Mouse (Mus musculus) gastrocnemius, adult 2 months (tissue): ENCODE results near the gene Mettl8. TPM values are rescaled to one million over a fixed set of nuclear protein-coding genes. Genes with fewer than 3 reads are reported as not detected.

Experiments used
- DNase-seq: peaks from one replicate; pipeline ENCODE4 v3.0.0; 2022
- H3K27ac ChIP-seq: fragments of 200-600 bp; 2 replicates; pipeline ENCODE4 v1.8.1; 2022; ENCODE audit warnings: mild to moderate bottlenecking
- H3K4me3 ChIP-seq: fragments of 200-600 bp; 2 replicates; pipeline ENCODE4 v1.8.1; 2022; ENCODE audit warnings: mild to moderate bottlenecking, moderate library complexity
- CTCF ChIP-seq: fragments of 200-600 bp; IDR thresholded peaks from 2 replicates; pipeline ENCODE4 v1.8.1; 2022; ENCODE audit warnings: antibody characterized with exemption, mild to moderate bottlenecking, moderate library complexity
- intact Hi-C: fragments of 180-260 bp; cut with DNase I; formaldehyde crosslinking; loops from one replicate; pipeline ENCODE4 v1.15.1; 2025
- total RNA-seq, 2 experiments: library from RNA; stranded (reverse); gene quantifications; 2 replicates each; pipeline ENCODE4 v1.2.3; 2021

Mettl8 gene
- total RNA-seq, 2 experiments from 2014 or later: 5.0 to 6.4 TPM

DNA sequence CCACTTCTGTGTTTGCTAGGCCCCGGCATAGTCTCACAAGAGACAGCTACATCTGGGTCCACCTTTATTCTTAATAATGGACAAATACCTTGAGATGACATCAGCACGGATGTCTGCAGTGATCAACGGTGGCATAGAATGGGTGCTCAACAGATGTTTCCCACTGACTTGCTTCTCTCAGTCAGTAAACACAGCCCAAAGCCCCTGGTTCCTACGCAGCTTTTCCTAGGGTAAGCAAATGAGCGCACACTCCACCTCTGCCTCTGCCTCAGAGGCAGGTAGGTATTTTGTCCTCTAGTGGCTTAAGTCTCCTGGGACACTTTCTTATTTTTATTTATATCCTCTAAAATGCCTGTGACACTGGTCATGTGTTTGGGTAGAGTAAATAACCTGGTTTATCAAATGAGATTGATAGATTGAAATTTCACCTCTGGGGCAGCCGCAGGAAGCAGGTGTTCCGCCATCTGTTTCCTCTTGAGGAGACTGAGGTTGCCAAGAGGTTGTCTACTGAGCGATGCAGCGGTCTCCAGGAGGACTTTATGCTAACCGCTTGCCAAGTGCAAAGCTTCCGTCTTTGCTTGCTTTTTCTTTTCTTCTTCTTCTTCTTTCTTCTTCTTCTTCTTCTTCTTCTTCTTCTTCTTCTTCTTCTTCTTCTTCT lies 124.6 kb downstream of the Mettl8 start:
- intact Hi-C loops: no loop called here
- no peak overlapping the region for H3K27ac ChIP-seq
- no peak for TF ChIP-seq CTCF
- H3K4me3 ChIP-seq: no peak overlapping the region
- DNase-seq: no peak

- no peak for TF ChIP-seq CTCF
- intact Hi-C loops: no loop called here
- no peak for DNase-seq
- H3K4me3 ChIP-seq: no peak overlapping the region
- no peak overlapping the region for H3K27ac ChIP-seq
Measured at GRCm38 (mm10) chr2:70929714-70930113, 125.7 kb downstream of the Mettl8 start.

- no peak overlapping the region for H3K4me3 ChIP-seq
- intact Hi-C loops: no loop called here
- no peak overlapping the region for H3K27ac ChIP-seq
- no peak for DNase-seq
- no peak for TF ChIP-seq CTCF
Measured at GRCm38 (mm10) chr2:70924049-70924448, 131.3 kb downstream of the Mettl8 start.

- Histone ChIP-seq H3K4me3 (peak overlapping the region; percentile 38), H3K27ac (no peak overlapping the region)
- no peak for DNase-seq
- intact Hi-C loops: no loop called here
- TF ChIP-seq CTCF: no peak
Measured at GRCm38 (mm10) chr2:70922814-70923213, 132.6 kb downstream of the Mettl8 start.

DNA sequence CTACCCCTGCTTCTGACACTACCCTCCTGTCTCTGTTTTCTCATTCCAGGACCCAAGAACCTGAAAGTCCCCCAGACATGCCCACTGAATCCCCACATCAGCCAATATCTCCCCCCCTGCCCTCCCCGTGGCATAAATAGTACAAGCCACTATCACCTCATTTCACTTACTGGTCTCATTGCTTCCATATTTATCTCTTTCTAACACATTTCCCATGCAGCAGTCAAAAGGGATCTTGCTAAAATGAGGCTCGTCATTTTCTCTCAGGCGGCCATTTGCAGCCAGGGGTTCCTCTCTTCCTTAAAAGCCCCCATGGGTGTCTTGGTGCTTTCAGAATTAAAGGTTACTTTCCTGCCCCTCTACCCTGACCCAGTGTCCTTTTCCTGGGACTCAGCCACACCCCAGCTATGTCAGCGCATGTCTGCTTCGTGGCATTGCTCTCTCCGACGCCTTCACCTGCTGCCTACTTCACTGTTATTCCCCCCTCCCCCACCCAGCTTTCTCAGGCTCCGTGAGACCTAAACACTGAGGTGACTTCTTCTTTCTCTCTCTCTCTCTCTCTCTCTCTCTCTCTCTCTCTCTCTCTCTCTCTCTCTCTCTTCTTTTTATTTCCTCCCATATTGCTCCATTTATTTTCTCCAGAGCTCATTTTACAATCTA lies 134.3 kb downstream of the Mettl8 start:
- no peak overlapping the region for H3K4me3 ChIP-seq
- H3K27ac ChIP-seq: no peak overlapping the region
- intact Hi-C loops: no loop called here
- TF ChIP-seq CTCF: no peak
- DNase-seq: no peak

- intact Hi-C loops: no loop called here
Measured at GRCm38 (mm10) chr2:70919913-70920522, 135.4 kb downstream of the Mettl8 start.

DNA sequence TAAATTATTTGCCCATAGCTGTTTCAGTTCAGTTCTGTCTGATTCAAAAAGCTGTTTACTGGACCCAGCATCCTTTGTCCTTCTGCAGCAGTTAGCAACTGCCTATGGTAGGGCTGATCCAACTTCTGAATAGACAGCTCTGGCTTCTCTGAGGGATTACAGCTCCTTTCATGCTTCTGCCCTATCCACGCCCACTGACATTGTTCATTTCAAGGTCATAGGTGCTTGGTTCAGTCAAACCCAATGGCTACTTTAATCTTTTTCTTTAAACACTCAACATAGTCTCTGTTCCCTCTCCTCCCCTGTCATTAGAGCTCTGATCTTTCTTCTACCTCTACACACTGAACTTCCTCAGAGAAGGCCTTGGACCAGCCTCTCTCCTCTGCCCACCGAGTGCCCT lies 136.9 kb downstream of the Mettl8 start:
- intact Hi-C loops: no loop called here

More at GRCm38 (mm10) chr2:70919913-70920522, 135.4 kb downstream of the Mettl8 start:
- no peak for DNase-seq
- no peak overlapping the region for H3K27ac ChIP-seq
- H3K4me3 ChIP-seq: no peak overlapping the region
- TF ChIP-seq CTCF: no peak

More for the DNA sequence above, 136.9 kb downstream of the Mettl8 start:
- no peak for TF ChIP-seq CTCF
- no peak for DNase-seq
- H3K4me3 ChIP-seq: no peak overlapping the region
- H3K27ac ChIP-seq: no peak overlapping the region

Other genes starting within 250 kb of the Mettl8 start
- 10 to 100 TPM; 39.1 to 46.5 TPM for gene Tlk1, start 229.9 kb downstream of the Mettl8 start, total RNA-seq
- gene Dcaf17, start 255 bp downstream of the Mettl8 start, total RNA-seq: 1 to 10 TPM; 4.2 to 6.2 TPM
- gene Cybrd1, start 62.3 kb upstream of the Mettl8 start, total RNA-seq: under 1 TPM; 0.20 to 0.59 TPM
- gene Dync1i2, start 156.1 kb upstream of the Mettl8 start, total RNA-seq: 10 to 100 TPM; 40.1 to 49.3 TPM